Mouse (Mus musculus): ENCODE measurements around the gene Rbm25.
A peak's percentile ranks its signal among the peaks of the same experiment; 100 is the strongest.
"Not testable (repeated sequence)": the region's sequence is repeated elsewhere in the genome, so short reads cannot be mapped to it uniquely, and the experiment has no call there.

Rbm25 gene

DNA sequence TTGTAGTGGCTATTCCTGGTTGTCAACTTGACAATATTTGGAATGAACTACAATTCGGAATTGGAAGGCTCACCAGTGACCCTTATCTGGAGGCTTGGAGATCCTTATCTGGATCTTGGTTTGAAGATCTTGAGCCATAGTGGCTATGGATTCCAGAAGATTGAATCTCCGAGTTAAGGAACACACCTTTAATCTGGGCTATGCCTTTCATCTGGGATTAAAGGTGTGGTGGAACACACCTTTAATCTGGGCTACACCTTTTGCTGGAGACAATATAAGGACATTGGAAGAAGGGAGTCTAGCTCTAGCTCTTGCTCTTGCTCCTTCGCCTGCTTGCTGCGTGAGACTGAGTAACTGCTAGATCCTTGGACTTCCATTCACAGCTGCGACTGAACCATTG lies at the start of gene Rbm25:
Rbm25 (plus strand) TSS at position 301 of the 400 bp plus-strand sequence.
- DNase-seq (ENCODE audit: low read depth, low spot score) = not testable (repeated sequence)

DNA sequence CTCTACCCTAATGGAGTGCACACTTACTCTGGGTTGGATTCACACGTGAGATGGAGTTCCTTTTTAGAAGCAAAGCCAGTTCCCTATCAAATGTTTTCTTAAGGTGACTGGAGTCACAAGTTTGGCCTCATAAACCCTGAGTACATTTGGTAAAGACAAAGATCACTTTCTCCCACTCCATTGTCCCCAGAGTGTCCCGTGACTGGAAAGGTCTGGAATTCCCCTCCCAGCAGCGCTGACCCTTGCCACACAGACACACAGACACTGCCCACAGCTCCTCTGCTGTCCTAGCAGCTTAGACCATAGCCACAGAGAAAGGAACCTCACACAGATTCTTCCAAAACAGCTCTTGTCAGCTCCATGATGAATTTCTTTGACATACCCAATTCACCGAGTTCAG lies 48.9 kb upstream of the Rbm25 start:
- no peak for DNase-seq (ENCODE audit: low read depth, low spot score)

DNA sequence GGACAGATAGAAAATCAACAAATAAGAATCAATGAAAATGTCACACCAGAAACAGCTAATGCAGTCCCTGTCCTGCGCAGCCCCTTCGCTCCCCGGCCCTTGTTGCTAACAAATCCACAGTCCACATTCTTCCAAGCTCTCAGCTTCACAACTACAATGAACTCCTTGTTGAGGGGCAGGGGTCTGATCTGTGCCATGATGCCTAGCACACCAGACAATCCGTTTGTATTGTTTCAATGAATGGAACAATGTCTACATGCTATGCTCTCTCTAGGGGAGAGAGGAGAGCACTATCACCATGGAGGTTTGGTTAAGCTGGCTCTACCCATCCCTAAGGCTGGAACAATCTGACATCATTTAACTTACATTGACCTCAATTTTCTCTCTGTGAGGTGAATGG lies 48.3 kb upstream of the Rbm25 start:
- no peak for DNase-seq (ENCODE audit: low read depth, low spot score)

DNA sequence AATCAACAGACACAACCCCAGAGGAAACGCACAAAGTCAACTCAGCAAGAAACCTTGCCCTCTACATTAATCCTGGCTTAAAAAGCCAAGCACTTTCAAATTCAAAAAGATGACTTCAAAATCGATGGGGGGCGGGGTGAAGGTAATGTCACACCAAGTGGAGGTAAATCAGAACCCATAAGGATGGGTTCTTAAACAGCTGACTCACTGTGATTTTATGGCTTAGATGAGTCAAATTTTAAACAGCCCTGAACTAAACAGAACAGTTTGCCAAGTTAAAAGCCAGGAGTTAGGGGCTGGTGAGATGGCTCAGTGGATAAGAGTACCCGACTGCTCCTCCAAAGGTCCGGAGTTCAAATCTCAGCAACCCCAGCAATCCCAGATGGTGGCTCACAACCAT lies 44.4 kb upstream of the Rbm25 start:
- DNase-seq (ENCODE audit: low read depth, low spot score) = no peak

DNA sequence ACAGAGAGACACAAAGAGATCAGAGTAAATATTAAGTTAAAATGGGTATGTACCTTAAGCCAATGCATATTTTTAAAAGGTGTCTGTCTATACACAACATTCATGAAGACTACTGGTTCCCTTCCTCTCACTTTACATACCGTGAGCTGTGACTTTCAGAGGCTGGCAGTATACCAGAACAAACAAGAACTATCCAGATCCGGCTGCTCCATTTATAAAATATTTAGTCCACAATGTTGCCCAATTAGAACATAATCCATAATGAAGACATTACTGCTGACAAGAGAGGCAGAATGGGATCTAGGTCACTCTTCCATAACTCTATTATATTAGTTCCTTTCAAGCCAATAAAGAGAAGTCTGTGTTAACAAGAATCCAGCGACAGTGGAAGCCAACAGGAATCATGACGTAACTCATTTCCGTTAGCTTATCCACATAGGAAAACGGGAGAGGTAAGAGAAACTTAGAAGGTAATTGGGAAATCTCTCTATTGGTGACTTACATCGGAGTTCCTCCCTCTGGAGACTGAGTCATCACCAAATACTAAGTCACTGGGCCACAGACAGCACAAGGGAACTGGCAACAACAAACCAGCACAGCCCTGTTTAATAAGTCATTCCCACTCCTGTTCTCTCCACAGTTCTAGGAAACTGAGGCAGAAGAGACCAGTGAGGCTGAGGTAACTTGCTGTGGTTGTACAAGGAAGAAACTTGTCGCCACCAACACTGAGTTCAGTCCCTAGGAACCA lies 39.1 kb upstream of the Rbm25 start:
- no peak for DNase-seq (ENCODE audit: low read depth, low spot score)

DNA sequence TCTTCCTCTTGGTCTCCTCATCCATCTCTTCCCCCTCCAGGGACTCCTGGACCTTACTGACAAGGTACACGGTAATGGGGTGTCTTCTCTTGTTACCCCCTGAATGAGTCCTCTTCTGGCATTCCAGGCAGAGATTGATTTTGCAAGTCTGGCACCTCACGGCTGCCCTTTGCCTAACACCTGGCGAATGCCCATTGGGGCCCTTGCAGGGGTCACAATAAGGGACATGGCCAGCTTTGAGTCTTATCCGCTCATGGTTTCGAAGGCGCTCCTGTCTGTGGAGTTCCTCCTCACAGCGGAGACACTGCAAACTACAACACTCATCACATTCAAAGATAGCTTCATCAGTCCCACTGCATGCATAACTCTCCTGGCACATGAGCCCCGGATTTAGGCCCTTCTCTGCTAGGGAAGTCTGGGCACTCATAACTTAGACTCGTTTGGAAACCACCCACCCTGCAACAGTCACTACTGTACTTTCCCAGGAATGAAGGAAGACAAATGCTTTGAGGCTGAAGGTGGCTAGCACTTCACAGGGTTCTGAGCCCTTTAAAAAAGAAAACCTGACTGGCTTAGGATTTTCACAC lies 36.5 kb upstream of the Rbm25 start:
- no peak for DNase-seq (ENCODE audit: low read depth, low spot score)

DNA sequence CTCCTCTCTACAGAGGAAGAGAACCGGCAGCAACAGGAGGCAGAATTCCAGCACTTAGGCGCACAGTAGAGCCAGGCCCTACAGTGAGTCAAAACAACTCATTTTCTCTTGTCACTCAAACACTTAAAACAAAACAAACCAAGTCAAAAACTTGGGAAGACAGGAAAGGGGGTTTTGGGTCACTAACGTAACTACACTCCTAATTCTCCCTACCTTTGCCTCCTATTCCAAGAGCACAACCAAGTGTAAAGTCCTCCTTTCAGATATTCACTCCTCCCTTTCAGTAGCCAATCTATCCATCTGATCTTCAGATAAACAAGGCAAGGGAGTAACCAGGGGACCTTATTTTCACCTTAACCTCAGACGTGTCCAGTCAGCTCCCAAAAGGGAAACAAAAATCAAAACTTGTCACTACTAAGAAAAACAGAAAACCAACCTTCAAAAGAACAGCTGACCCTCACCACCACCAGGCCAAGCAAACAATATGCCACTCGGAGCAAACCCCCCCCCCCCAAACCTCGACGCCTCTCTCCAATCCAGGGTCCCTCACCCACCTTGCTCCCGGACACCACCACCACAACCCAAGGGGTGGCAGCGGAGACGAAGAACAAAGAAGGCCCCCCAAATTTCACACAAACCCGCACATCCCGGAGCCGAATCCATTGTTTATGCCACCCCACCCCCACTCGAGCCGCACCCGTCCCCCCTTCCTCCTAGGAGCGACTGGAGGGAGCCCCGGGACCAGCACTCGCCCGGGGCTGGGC lies 34.7 kb upstream of the Rbm25 start:
- no peak for DNase-seq (ENCODE audit: low read depth, low spot score)

DNA sequence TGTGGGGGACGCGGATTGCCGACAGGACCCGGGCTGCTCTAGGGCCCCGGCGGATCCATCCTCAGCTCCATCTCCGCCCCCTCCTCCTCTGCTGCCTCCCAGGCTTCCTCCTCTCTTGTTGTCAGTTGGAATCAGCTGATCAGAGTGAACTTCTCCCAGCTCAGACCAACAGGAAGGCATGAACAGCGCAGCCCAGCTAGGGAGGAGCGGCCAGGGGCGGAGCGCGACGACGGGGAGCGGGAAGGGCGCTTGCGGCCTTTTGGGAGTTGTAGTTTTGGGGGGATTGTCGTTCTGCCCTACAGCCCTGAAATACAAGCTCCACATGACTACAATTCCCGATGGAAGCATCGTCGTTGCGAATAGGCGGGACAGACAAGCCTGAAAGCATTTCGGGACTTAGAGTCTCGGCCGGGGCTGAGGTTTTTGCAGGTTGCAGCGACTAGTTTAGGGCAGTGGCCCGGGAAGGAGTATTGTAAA lies 34.0 kb upstream of the Rbm25 start, which contains the start of gene Zfyve1:
Zfyve1 (minus strand) TSS at position 198 of the 477 bp plus-strand sequence.
- peak; percentile 93 for DNase-seq (ENCODE audit: low read depth, low spot score)

DNA sequence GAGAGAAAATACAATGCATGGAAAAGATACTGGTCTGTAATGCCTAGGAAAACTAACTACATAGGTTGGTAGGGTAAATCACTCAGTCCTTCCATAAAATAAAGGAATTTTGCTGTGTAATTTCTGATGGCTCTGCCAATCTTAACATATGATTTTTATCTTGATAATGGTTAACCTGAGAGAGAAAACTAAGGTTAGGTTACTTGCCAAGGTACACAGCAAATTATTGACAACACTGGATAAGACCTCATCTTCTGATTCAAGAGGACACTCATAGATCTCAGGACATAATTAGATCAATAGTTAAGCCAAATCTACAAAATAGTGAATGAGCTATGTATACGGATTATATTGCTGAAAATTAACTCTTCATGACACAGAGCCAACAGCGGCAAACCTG lies 33.2 kb upstream of the Rbm25 start:
- DNase-seq (ENCODE audit: low read depth, low spot score) = no peak

DNA sequence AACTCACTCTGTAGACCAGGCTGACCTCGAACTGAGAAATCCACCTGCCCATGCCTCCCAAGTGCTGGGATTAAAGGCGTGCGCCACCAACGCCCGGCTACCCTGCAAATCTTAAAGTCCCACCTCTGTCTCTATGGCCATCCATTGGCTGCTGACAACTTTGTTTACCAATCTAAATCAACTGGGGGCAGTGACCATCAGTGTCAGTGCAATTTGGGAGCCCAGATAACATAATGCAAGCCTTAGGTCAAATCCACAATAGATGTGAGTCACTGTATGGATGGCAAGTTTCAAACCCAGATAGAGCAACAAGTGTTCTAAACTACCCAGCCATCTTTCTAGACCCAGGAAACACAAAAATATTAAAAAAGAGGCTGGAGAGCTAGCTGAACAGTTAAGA lies 28.8 kb upstream of the Rbm25 start:
- DNase-seq (ENCODE audit: low read depth, low spot score) = no peak

DNA sequence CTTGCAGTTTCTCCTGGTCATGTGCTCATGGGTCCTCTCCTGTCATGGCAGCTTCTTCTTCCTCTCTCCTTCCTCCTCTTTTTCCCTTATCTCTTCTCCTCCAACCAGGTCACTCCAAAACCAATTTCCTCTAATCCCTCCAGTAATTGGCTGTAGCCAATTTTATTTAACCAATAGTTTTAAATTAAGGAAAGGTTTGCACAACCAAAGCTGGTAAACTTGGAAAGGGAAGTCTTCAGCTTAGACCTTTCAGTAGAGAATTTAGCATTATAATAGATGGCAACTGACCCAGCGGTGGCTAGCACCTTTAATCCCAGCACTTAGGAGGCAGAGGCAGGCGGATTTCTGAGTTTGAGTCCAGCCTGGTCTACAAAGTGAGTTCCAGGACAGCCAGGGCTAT lies 24.6 kb upstream of the Rbm25 start:
- not testable (repeated sequence) for DNase-seq (ENCODE audit: low read depth, low spot score)

DNA sequence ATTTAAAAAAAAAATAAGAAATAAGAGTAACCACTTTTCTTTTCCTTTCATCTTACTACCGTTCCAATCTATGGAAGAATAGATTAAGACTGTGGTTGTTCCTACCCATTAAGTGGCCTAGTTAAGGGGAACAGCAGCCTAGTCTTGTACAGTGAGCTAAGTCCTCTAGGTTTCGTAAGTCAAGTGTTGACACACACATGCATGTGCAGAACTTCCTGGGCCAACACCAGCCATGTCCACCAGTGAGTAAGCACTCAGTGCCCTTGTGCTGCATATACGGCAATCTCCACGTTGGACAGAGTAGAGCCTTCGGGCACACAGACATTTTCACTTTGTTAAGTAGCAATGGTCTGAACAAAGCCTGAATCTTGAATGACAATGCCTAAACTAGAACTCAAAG lies 13.8 kb upstream of the Rbm25 start:
- no peak for DNase-seq (ENCODE audit: low read depth, low spot score)

DNA sequence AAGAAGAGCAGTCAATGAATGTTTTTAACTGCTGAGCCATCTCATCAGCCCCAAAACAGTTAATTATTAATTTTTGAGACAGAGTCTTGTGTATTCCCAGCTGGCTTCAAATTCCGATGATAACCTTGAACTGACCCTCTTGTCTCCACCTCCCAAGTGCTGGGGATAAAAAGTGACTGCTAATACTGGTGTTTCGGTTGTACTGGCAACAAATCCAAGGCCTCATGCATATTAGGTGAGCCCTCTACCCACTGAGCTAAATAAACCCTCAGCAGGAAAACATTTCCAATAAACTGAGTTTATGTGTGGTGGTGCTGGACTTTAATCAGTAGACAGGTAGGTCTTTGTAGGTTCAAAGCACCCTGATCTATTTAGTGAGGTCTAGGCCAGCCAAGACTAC lies 12.1 kb upstream of the Rbm25 start:
- no peak for DNase-seq (ENCODE audit: low read depth, low spot score)

DNA sequence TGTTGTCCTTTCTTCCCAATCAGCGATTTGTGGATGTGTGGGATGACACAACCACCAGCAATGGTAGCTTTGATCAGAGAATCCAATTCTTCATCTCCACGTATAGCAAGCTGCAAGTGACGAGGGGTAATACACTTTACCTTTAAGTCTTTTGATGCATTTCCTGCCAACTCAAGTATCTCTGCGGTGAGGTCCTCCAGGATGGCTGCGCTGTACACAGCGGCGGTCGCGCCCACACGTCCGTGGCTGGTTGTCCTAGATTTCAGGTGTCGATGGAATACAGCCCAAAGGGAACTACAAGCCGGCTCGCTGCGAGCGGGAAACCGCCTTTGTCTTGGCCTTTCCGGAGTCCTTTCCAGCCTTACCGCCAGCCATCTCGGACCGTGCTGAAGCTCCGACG lies 10.3 kb upstream of the Rbm25 start:
- not testable (repeated sequence) for DNase-seq (ENCODE audit: low read depth, low spot score)

DNA sequence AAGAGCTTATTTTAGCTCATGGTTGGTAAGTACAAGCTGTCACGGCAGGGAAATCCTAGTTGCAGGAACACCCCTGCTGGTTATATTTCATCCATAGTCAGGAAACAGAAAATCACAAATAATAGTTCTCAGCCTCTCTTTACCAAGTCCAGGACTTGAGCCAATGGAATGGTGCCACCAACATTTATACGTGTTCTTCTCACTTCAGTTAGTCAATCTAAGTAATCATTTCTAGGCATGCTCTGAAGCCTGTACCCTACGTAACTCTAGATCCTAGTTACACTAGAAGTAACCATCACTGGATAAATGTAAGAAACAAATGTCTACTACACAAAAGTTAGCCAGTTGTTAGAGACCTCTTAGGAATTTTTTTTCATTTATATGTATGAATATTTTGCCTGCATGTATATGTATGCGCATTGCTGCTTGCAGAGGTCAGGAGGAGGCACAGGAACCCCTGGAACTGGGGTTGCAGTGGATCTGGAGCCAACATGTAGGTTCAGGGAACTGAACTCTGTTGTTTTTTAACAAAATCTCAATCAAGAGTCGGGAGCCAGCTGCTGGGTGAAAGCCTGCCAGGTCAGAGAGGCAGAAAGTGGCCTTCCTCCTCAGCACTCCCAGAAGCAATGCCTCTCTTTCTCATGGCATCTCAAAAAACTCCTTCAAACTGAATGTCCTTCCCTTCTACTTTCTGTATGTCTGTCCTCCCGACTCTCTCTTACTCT lies 8.8 kb upstream of the Rbm25 start:
- DNase-seq (ENCODE audit: low read depth, low spot score) = no peak

DNA sequence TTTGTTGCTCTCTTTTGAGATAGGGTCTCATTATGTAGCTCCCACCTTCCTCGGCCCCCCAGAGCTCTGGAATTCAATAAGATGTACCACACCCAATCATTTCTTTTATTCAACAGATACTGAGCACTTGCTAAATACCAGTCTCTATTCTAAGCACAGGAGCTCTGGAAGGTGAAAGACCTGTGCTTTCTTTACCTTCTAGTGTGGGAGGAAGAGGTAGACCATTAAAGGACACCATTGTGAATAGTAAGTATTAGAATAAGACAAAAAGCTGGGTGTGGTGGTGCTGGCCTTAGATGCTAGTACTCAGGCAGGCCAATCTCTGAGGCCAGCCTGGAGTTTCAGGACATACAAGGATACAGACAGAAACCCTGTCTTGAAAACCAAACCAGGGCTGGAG lies 6.7 kb upstream of the Rbm25 start:
- DNase-seq (ENCODE audit: low read depth, low spot score) = no peak

DNA sequence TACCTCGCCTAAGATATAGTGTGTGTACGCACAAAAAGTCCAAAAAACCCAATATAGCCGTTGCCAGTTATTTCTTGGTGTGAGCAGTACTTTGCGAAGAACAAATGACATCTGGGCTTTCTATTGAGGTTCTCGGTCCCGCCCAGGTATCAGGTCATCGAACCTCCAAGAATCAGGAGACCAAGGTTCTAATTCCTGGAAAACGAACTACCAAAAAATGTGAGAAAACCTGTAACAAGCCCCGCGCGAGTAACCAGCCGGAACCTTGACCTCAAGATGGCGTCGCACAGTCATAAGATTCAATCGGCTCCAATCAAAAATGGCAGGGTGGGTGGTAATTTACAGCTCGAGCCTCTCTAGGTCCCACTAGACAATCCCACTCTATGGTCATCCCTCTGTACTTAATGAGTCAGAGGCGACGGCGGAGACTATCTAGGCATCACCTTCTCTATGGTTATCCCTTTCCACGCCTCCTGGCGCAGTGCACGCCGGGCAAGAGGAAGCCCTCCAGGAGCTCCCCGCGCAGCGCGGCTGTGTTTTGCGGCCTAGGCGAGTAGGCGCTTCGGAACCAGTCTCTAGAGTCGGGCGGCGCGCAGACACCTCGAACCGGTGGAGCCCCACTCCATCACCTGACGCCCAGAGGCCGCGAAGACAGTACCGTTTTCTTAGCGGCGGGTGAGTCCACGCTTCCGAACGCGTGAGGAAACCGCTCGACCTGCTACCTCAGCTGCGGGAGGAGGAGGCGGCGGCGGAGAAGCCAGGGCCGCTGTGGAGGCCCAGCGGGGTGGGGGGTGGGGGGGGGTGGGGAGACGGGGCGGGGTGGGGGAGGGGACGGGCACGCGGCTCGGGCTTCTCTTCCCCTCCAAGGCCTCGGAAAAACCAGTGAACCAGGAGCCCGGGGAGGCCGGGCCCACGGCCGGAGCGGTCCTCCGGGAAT lies 975 bp downstream of the Rbm25 start:
- peak; percentile 98 for DNase-seq (ENCODE audit: low read depth, low spot score)

DNA sequence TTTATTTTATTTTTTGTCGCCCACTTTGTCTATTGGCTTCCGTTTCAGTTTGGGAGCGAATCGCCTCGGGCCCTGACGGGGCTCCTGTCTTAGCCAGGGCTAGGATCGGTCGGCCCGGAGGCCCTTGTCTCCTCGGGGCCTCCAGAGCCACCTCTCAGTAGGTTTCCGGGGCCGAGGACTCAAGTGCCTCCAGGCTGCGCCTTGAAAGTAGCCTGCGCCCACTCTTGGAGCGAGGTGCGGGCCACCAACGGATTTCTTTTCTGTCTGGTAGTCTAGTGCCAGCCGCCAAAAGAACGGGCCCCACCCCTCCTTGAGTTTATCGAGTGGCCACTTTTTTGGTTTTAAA lies 1.6 kb downstream of the Rbm25 start:
- peak; percentile 23 for DNase-seq (ENCODE audit: low read depth, low spot score)

DNA sequence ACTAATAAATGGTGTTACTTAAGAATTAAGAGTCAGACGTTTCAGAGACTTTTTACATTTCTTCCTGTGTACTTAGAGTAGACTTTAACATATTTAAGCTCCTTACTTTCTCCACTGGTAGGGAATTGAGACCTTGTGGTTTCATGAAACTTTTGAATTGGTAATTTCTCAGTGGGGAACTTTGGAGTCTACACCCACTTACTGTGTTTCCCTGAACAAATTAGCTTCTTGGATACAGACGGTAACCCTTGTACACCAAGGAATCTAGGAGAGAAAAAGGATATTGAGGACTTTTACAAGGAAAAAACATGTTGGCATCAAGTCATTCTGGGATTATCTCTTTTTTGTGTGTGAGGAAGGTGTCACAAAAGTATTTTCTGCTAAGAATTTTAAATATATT lies 2.8 kb downstream of the Rbm25 start:
- no peak for DNase-seq (ENCODE audit: low read depth, low spot score)

DNA sequence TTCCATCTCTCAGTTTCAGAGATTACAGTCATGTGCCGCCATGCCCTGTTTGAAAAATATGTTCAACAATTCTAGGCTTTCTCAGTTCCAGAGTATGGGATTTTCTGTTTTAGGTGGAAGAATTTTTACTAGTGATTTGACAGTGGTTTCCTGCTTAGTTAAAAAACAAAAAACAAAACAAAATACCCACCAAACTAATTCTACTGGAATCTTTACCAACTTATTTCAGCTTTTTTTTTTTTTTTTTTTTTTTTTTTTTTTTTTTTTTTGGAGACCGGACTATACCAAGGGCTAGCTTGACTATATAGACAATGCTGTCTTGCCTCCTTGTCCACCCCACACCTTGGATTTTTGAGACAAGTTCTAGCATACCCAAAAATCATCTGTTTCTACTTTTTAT lies 10.2 kb downstream of the Rbm25 start:
- DNase-seq (ENCODE audit: low read depth, low spot score) = no peak

DNA sequence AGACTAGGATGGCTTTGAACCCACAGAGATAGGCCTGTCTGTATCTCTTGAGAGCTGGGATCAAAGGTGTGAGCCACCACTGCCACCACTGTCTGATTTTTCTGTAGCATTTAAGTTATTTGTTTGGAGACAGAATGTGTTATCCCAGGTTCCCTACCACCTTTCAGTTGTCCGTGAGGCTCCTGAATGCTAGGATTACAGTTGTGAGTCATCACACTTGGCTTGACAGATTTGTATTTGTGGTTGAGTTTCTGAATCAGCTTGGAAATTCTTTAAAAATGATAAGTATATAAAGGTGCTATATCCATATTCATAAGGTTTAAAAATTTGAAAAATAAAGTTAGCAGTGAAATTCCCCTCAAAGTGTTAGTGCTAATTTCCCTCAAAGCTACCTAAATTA lies 12.1 kb downstream of the Rbm25 start:
- DNase-seq (ENCODE audit: low read depth, low spot score) = no peak

All from embryo, embryonic 11.5 days (tissue).